Mouse (Mus musculus) stomach, postnatal 0 days (tissue): ENCODE data around the gene Gm45717.

Source experiments
- CTCF ChIP-seq: IDR thresholded peaks from 2 replicates; pipeline ENCODE4 v1.5.1; 2016; ENCODE audit warnings: antibody characterized with exemption, low read depth, mild to moderate bottlenecking, moderate library complexity
- EP300 ChIP-seq: optimal IDR thresholded peaks from 2 replicates; pipeline ENCODE3; 2016; ENCODE audit warnings: antibody characterized with exemption

GRCm38 (mm10) chr7:140939669-140940171 is 16.0 kb downstream of the Gm45717 start:
- TF ChIP-seq CTCF (no peak), EP300 (no peak)
